Mouse (Mus musculus) MEL (cell line): ENCODE data around the gene Nup205. TPM values are rescaled to one million over a fixed set of nuclear protein-coding genes. Genes with fewer than 3 reads are reported as not detected.

ENCODE experiments used
- DNase-seq: peaks from one replicate; pipeline ENCODE4 v3.0.0; 2011; ENCODE audit warnings: low read depth, low spot score
- H3K27ac ChIP-seq: 2 replicates; pipeline ENCODE4 v1.5.1; 2012; ENCODE audit warnings: low read depth, mild to moderate bottlenecking, control low read depth, low read length, moderate library complexity; ENCODE audit not compliant: control insufficient read depth
- H3K27me3 ChIP-seq, 2 experiments: fragments of 150-350 bp in 1 of 2; sonication (generic) in 1 of 2; 2 replicates each; pipeline ENCODE4 v1.6.1; 2012; ENCODE audit warnings: low read length in 2 of 2, mild to moderate bottlenecking in 2 of 2, improper control_type of control experiment in 1 of 2, moderate library complexity in 1 of 2; ENCODE audit not compliant: insufficient read depth in 2 of 2, control insufficient read depth in 1 of 2
- H3K36me3 ChIP-seq, 2 experiments: 2 replicates each; pipeline ENCODE4 v1.6.1; 2012 to 2014; ENCODE audit warnings: low read length in 2 of 2, improper control_type of control experiment in 1 of 2, inconsistent platforms in 1 of 2, mild to moderate bottlenecking in 1 of 2; ENCODE audit not compliant: insufficient read depth in 2 of 2, control insufficient read depth in 1 of 2
- H3K4me1 ChIP-seq, 2 experiments: fragments of 150-350 bp in 1 of 2; sonication (generic) in 1 of 2; 2 replicates each; pipeline ENCODE4 v1.6.1; 2012; ENCODE audit warnings: low read length in 2 of 2, improper control_type of control experiment in 1 of 2, mild to moderate bottlenecking in 1 of 2; ENCODE audit not compliant: insufficient read depth in 2 of 2, control insufficient read depth in 1 of 2
- H3K4me3 ChIP-seq, 2 experiments: fragments of 150-350 bp in 1 of 2; sonication (generic) in 1 of 2; 2 replicates each; pipeline ENCODE4 v1.5.1; 2012; ENCODE audit warnings: low read depth in 2 of 2, low read length in 2 of 2, mild to moderate bottlenecking in 2 of 2, moderate library complexity in 2 of 2, control low read depth in 1 of 2, improper control_type of control experiment in 1 of 2; ENCODE audit not compliant: control insufficient read depth in 1 of 2, insufficient read depth in 1 of 2
- H3K79me2 ChIP-seq: 2 replicates; pipeline ENCODE4 v1.6.1; 2012; ENCODE audit warnings: mild to moderate bottlenecking, low read length, moderate library complexity; ENCODE audit not compliant: control insufficient read depth, poor library complexity, insufficient read depth
- H3K9ac ChIP-seq: 2 replicates; pipeline ENCODE4 v1.6.1; 2012; ENCODE audit warnings: low read depth, mild to moderate bottlenecking, control low read depth, low read length, moderate library complexity; ENCODE audit not compliant: control insufficient read depth, poor library complexity, severe bottlenecking
- H3K9me3 ChIP-seq: fragments of 150-350 bp; sonication (generic); replicated peaks from 2 replicates; pipeline ENCODE4 v1.6.1; 2012; ENCODE audit warnings: mild to moderate bottlenecking, low read length, improper control_type of control experiment, moderate library complexity; ENCODE audit not compliant: insufficient read depth
- CHD2 ChIP-seq: IDR thresholded peaks from 2 replicates; pipeline ENCODE4 v1.6.1; 2011; ENCODE audit warnings: low read length, improper control_type of control experiment
- CTCF ChIP-seq, 3 experiments: IDR thresholded peaks in 2 of 3; conservative IDR thresholded peaks in 1 of 3; 2 replicates each; pipeline ENCODE4 v1.5.1; 2011 to 2012; ENCODE audit warnings: low read length in 3 of 3, low read depth in 2 of 3, mild to moderate bottlenecking in 2 of 3, improper control_type of control experiment in 1 of 3, inconsistent platforms in 1 of 3, mixed read lengths in 1 of 3, moderate library complexity in 1 of 3; ENCODE audit not compliant: control insufficient read depth in 1 of 3, insufficient read depth in 1 of 3, poor library complexity in 1 of 3, severe bottlenecking in 1 of 3
- EP300 ChIP-seq, 2 experiments: IDR thresholded peaks; 2 replicates each; pipeline ENCODE4 v1.6.1; 2011; ENCODE audit warnings: improper control_type of control experiment in 2 of 2, low read length in 2 of 2, low read depth in 1 of 2, mild to moderate bottlenecking in 1 of 2
- HCFC1 ChIP-seq: IDR thresholded peaks from 2 replicates; pipeline ENCODE4 v1.6.1; 2012; ENCODE audit warnings: low read depth, mild to moderate bottlenecking, inconsistent platforms, low read length, improper control_type of control experiment, moderate library complexity
- KAT2A ChIP-seq: conservative IDR thresholded peaks from 2 replicates; pipeline ENCODE4 v1.6.1; 2012; ENCODE audit warnings: low read depth, low read length, improper control_type of control experiment, inconsistent platforms
- NELFE ChIP-seq: IDR thresholded peaks from 2 replicates; pipeline ENCODE4 v1.6.1; 2011; ENCODE audit warnings: low read depth, low read length, improper control_type of control experiment
- POLR2AphosphoS2 ChIP-seq: IDR thresholded peaks from 2 replicates; pipeline ENCODE4 v1.6.1; 2011; ENCODE audit warnings: low read length, improper control_type of control experiment
- RAD21 ChIP-seq: IDR thresholded peaks from 2 replicates; pipeline ENCODE4 v1.6.1; 2011; ENCODE audit warnings: mild to moderate bottlenecking, low read depth, low read length, improper control_type of control experiment
- SMC3 ChIP-seq: IDR thresholded peaks from 2 replicates; pipeline ENCODE4 v1.6.1; 2011; ENCODE audit warnings: low read depth, low read length, improper control_type of control experiment
- ZNF384 ChIP-seq: IDR thresholded peaks from 2 replicates; pipeline ENCODE4 v1.6.1; 2012; ENCODE audit warnings: low read depth, mild to moderate bottlenecking, inconsistent platforms, low read length, improper control_type of control experiment
- polyA plus RNA-seq, 2 experiments: library from polyadenylated mRNA; stranded (reverse) in 1 of 2; unstranded in 1 of 2; fragments of >175 nt in 1 of 2; fragments of >200 nt in 1 of 2; gene quantifications; 2 replicates each; pipeline versions ENCODE4 v1.2.1 to v1.2.4; 2012; ENCODE audit warnings: low replicate concordance in 2 of 2, low read depth in 1 of 2; ENCODE audit not compliant: insufficient read length in 2 of 2, insufficient read depth in 1 of 2, missing spikeins in 1 of 2
- total RNA-seq: library from RNA; depleted of rRNA; stranded (reverse); fragments of 300-350 nt; gene quantifications from 2 replicates; pipeline ENCODE4 v1.2.3, GENCODE M21; 2012

Nup205 gene
- total and polyA plus RNA-seq, 3 experiments = 32.1 to 89.3 (median 82.9) TPM

- TF ChIP-seq NELFE = no peak
- peak; percentile 60; the same call in 1 of the 2 replicates for TF ChIP-seq ZNF384
- Histone ChIP-seq H3K79me2 (peaks cover 38% of the 10 kb centered on the region), H3K4me1 (0 out of 4 replicates have a peak, but pooled peaks cover 0 to 3% of the 10 kb centered on the region in 2 experiments), H3K9ac (no peak overlapping the region), H3K36me3 (peaks cover 5 to 35% of the 10 kb centered on the region in 2 experiments; a peak in 3 of 4 replicates), H3K4me3 (no peak overlapping the region), H3K27ac (no peak overlapping the region), H3K9me3 (no peaks in the 10 kb centered on the region), H3K27me3 (no peaks in the 10 kb centered on the region)
- no peak for DNase-seq
These were observed 7.6 kb downstream of the Nup205 start for GRCm38 (mm10) chr6:35184781-35185180.

GRCm38 (mm10) chr6:35191198-35191597, 14.0 kb downstream of the Nup205 start:
- Histone ChIP-seq H3K79me2 (no peaks in the 10 kb centered on the region), H3K4me3 (no peak overlapping the region), H3K9ac (no peak overlapping the region)
- no peak for DNase-seq
- TF ChIP-seq EP300 (IDR thresholded peaks at IDR 0.05; ENCODE audit: low read depth in 1 of 2, low read length in 2 of 2) (no peak), KAT2A (no peak), RAD21 (no peak), POLR2AphosphoS2 (no peak)
- TF ChIP-seq, all 39 proteins: peak for 0
- no peaks in the 10 kb centered on the region for H3K27me3 ChIP-seq
- H3K9me3 ChIP-seq = no peaks in the 10 kb centered on the region
- H3K27ac ChIP-seq = no peak overlapping the region
- peaks cover 0 to 62% of the 10 kb centered on the region in 2 experiments; a peak in 2 of 4 replicates for H3K36me3 ChIP-seq
- H3K4me1 ChIP-seq = no peaks in the 10 kb centered on the region

- TF ChIP-seq HCFC1 = no peak
- no peak for TF ChIP-seq CHD2
- no peak overlapping the region for H3K9ac ChIP-seq
- no peak for DNase-seq
- H3K79me2 ChIP-seq = no peaks in the 10 kb centered on the region
- H3K4me3 ChIP-seq = no peak overlapping the region
- no peaks in the 10 kb centered on the region for H3K27me3 ChIP-seq
- H3K9me3 ChIP-seq = no peaks in the 10 kb centered on the region
- H3K4me1 ChIP-seq = no peaks in the 10 kb centered on the region
- peaks cover 0 to 51% of the 10 kb centered on the region in 2 experiments; a peak in 2 of 4 replicates for H3K36me3 ChIP-seq
- no peak overlapping the region for H3K27ac ChIP-seq
These were observed 48.5 kb downstream of the Nup205 start for GRCm38 (mm10) chr6:35225696-35226095.

GRCm38 (mm10) chr6:35229415-35229814, 52.2 kb downstream of the Nup205 start:
- no peak overlapping the region for H3K27ac ChIP-seq
- TF ChIP-seq SMC3 (0 out of 2 replicates have a peak, but pooled peaks have one; percentile 13), RAD21 (peak; percentile 10), CTCF (IDR thresholded peaks at IDR 0.05 in 2 of 3, conservative IDR thresholded peaks at IDR 0.05 in 1 of 3; ENCODE audit: control insufficient read depth in 1 of 3, insufficient read depth in 1 of 3, low read depth in 2 of 3, low read length in 3 of 3, poor library complexity in 1 of 3, severe bottlenecking in 1 of 3) (peak in 2 of 3 experiments; percentile 15 to 33; a peak in 1 of 6 replicates), CHD2 (no peak)
- TF ChIP-seq, all 39 proteins: peak for 3
- Histone ChIP-seq H3K4me1 (no peaks in the 10 kb centered on the region), H3K4me3 (no peak overlapping the region), H3K36me3 (peaks cover 0 to 56% of the 10 kb centered on the region in 2 experiments; a peak in 2 of 4 replicates), H3K79me2 (no peaks in the 10 kb centered on the region), H3K9ac (no peak overlapping the region), H3K27me3 (no peaks in the 10 kb centered on the region), H3K9me3 (no peaks in the 10 kb centered on the region)
- DNase-seq = peak; percentile 17
